Mouse (Mus musculus): ENCODE results near the gene Gm42906.

Gene Gm42906

GRCm38 (mm10) chr5:151149509-151149908 lies 278.5 kb downstream of the Gm42906 start:
- DNase-seq (ENCODE audit: low spot score in 2 of 2): no peak

DNA sequence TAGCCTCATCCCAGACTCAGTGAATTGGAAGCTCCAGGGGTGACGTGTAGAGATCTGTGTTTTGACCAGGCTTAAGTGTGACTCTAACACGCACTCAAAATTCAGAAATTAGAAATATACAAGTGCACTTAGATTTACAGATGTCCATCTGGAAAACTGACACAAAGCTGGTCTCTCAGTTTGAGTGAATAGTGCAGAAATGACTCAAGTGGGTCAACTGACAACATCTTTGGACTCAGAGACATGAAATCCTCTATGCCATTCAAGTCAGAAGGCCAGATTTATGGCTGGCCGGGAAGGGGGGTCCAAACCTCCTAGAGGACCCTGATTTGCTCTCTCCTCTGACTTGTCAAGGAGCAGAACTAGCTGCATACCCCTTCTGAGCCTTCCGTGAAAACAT lies 279.9 kb downstream of the Gm42906 start:
- DNase-seq (ENCODE audit: low spot score in 2 of 2): no peak

- DNase-seq (ENCODE audit: low spot score in 2 of 2): no peak
Measured at GRCm38 (mm10) chr5:151145807-151146206, 282.2 kb downstream of the Gm42906 start.

GRCm38 (mm10) chr5:151143955-151144354 lies 284.0 kb downstream of the Gm42906 start:
- DNase-seq (ENCODE audit: low spot score in 2 of 2): no peak

DNA sequence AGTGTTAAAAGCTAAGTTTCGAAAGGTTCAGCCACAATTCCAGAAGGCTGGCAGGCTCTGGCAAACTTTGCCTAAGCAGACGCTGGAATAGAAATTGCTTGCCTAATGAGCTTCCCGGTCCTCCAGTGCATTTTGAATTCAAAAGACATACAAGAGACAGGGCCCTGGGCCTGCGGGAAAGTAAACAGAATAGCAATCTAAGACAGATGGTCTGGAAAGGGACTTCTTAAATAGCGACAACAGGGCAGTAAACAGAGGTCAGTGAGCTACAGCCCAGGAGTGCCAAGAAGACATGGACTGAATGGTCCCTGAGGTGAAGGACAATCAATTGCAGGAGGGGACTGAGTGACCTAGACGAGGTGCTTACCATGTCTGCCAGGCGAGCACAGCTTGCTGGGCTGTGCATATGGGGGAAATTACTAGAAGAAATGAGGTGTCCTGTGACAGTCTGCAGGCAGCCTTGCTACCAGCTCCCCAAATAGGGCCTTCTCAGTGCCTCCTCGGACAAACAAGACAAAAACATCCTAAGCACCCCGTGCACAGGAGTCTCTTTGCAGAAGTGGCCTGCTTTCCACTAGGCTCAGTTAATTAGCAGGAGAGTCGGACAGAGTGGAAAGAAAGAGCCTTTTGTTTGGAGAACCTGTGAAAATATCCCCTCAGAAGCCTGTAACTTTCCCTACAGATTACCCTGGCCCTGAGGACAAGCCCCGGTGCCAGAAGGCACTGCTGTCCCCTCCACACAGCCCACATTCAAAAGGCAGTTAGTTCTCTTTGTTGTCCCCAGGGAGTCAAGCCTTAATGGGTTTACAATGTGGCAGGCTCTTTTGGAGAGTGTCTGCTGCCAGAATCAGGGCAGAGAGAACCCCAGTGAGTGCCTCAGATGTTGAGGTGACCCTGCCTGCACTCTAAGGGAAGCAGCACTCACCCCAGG lies 285.0 kb downstream of the Gm42906 start:
- no peak for DNase-seq (ENCODE audit: low spot score in 2 of 2)

DNA sequence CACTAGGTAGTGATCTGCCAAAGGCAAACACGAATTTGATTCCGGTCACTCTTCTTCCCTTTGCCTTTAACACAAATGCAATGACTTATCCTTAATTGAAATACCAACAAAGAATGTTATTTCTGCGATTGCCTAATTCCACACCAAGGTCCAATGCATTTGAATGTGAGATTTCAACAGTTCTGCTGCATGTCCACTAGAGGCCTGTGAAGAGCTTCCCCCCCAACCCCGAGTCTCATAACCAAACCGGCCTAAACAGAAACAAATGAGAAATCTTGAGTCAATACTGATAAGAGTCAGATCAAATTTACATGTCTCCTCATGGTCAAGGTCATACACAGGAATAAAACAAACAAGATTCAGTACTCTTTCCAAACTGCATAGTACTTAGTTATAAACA lies 285.7 kb downstream of the Gm42906 start:
- DNase-seq (ENCODE audit: low spot score in 2 of 2): no peak

- no peak for DNase-seq (ENCODE audit: low spot score in 2 of 2)
Measured at GRCm38 (mm10) chr5:151137901-151138300, 290.1 kb downstream of the Gm42906 start.

GRCm38 (mm10) chr5:151137311-151137710 lies 290.7 kb downstream of the Gm42906 start:
- DNase-seq (ENCODE audit: low spot score in 2 of 2): no peak

DNA sequence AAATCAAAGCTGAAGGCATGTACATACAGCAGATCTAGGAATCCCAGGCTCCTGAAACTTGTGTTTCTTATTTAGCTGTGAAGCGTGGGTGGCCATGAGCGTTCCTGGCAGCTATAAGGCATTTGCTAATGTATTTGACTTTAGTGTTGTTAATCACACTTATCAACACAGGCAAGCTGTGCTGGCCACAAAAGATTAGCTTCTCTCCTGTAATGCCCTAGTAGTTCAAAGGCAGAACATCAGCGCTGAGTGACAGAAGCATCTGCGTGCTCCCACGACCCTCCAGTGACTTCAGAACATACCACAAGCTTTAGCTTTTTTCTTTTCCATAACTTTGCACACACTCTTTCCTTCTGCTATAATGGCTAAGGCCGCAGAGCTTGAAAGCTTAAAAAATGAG lies 292.0 kb downstream of the Gm42906 start:
- no peak for DNase-seq (ENCODE audit: low spot score in 2 of 2)

- DNase-seq (ENCODE audit: low spot score in 2 of 2): no peak
Measured at GRCm38 (mm10) chr5:151135078-151135826, 292.7 kb downstream of the Gm42906 start.

DNA sequence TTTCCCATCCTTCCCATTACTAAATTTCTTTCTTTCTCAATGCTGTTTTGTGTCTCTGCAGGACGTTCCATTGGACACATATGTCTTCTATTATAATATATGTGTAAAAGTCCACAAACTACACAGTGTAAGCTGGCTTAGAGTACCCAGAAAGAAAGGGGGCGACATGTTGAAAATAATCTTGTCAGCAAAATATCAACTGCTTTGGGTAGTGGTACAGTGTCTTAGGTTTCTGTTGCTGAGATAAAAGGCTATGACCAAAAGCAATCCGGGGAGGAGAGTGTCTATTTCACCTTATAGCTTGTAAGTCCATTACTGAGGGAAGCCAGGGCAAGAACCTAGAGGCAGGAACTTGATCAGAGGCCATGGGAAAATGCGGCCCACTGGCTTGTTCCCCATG lies 293.8 kb downstream of the Gm42906 start:
- DNase-seq (ENCODE audit: low spot score in 2 of 2): no peak

GRCm38 (mm10) chr5:151133744-151134143 lies 294.2 kb downstream of the Gm42906 start:
- no peak for DNase-seq (ENCODE audit: low spot score in 2 of 2)

DNA sequence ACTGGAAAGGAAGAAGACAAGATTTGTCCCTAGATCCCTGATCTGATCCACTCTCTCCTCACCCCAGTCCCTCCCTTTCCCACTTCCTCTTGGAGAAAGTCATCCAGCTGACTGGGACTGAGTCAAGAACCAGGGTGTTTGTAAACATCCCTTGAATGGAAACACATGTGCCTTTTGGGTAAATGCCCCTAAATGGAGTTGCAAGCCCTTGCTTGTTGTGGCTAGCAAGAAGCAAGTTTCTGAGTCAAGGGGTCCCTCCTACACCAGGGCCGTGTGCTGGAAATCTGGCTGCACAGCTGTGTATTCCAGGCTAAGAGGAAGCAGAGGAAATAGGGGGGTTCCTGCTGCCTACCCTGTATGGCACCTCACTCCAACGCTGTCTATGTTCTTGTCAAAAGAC lies 298.2 kb downstream of the Gm42906 start:
- DNase-seq (ENCODE audit: low spot score in 2 of 2): no peak

DNA sequence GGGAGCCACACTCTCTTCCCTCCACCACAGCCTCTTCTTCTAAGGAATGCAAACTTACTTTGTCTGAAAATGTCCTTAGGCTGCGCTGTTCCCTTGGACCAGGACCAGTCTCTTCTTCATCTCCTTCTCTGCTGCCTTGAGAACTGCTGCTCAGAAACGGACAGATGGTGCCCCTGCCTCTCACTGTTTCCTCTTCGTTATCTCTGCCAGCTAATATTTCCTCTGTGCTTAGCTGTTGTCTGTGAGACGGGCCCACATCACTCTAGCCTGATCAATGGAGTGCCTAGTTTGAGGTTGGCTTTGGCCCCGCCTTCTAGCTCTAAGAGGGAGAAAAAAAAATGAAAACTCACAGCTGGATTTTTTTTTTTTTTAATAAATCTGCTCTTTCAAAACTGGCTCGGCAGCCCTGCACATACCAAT lies 300.7 kb downstream of the Gm42906 start:
- no peak for DNase-seq (ENCODE audit: low spot score in 2 of 2)

- DNase-seq (ENCODE audit: low spot score in 2 of 2): no peak
Measured at GRCm38 (mm10) chr5:151126608-151127005, 301.4 kb downstream of the Gm42906 start.

GRCm38 (mm10) chr5:151125985-151126607 lies 301.9 kb downstream of the Gm42906 start:
- DNase-seq (ENCODE audit: low spot score in 2 of 2): no peak

GRCm38 (mm10) chr5:151117846-151118245 lies 310.1 kb downstream of the Gm42906 start:
- DNase-seq (ENCODE audit: low spot score in 2 of 2): no peak

- DNase-seq (ENCODE audit: low spot score in 2 of 2): no peak
Measured at GRCm38 (mm10) chr5:151116192-151116887, 311.6 kb downstream of the Gm42906 start.

DNA sequence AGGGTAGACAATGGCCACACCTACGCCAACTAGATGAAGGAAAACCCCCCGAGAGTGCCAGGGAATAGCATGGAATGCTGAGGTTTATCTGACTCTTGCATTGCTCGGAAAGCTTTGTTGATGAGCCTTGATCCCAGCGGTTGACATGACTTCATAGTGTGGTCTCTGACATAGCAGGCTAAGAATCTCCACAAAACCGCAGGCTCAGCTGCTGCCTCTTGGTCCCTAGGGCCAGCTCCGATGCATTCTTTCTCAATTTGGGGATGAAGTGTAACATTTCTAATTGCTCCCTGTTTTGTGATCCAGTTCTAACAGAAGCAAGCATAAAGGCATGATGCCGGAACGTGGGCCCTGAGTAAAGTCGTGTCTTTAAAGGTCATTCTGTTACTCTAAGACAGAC lies 315.2 kb downstream of the Gm42906 start:
- DNase-seq (ENCODE audit: low spot score in 2 of 2): no peak

- DNase-seq (ENCODE audit: low spot score in 2 of 2): no peak
Measured at GRCm38 (mm10) chr5:151111080-151111871, 316.7 kb downstream of the Gm42906 start.

DNA sequence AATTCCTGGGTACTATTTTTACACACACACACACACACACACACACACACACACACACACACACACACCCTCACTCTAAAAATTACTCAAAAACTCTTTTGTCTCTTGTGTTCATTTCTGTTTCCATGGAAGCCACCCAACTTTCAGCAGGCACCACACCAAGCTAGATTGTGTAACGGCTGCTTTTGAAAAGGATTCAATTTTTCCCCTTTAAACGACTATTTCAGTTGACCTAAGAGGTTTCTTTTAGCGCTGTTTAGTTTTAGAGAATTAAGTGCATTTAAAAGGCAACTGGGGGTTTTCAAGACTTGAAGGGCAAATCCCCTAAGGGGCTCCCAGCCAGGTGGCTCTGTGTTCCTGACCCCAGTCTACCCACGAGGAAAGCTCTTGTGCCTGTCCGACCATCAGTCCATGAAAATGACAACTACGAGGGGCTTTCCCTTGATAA lies 317.5 kb downstream of the Gm42906 start:
- no peak for DNase-seq (ENCODE audit: low spot score in 2 of 2)

All from spleen, postnatal 4 days (tissue).